Mouse (Mus musculus): Measurements from ENCODE around the gene Wdr11.

Wdr11 gene

GRCm38 (mm10) chr7:129591371-129592131 is at the start of gene Wdr11:
TSS of gene Wdr11 (plus strand) at chr7:129591863.
- peak; percentile 79 for DNase-seq (ENCODE audit: low spot score)

GRCm38 (mm10) chr7:129567541-129567940 is 24.1 kb upstream of the Wdr11 start:
- DNase-seq (ENCODE audit: low spot score): no peak

- no peak for DNase-seq (ENCODE audit: low spot score)
Observed at GRCm38 (mm10) chr7:129568338-129568737, 23.3 kb upstream of the Wdr11 start.

GRCm38 (mm10) chr7:129574471-129574870 is 17.2 kb upstream of the Wdr11 start:
- DNase-seq (ENCODE audit: low spot score): no peak

GRCm38 (mm10) chr7:129575110-129575784 is 16.4 kb upstream of the Wdr11 start:
- peak; percentile 41 for DNase-seq (ENCODE audit: low spot score)

- peak; percentile 18 for DNase-seq (ENCODE audit: low spot score)
Observed at GRCm38 (mm10) chr7:129592132-129592745, 576 bp downstream of the Wdr11 start.

- DNase-seq (ENCODE audit: low spot score): no peak
Observed at GRCm38 (mm10) chr7:129597186-129597585, 5.5 kb downstream of the Wdr11 start.

- DNase-seq (ENCODE audit: low spot score): no peak
Observed at GRCm38 (mm10) chr7:129606291-129606690, 14.6 kb downstream of the Wdr11 start.

GRCm38 (mm10) chr7:129621141-129621540 is 29.5 kb downstream of the Wdr11 start:
- DNase-seq (ENCODE audit: low spot score): no peak

- no peak for DNase-seq (ENCODE audit: low spot score)
Observed at GRCm38 (mm10) chr7:129630351-129630750, 38.7 kb downstream of the Wdr11 start.

GRCm38 (mm10) chr7:129631453-129631852 is 39.8 kb downstream of the Wdr11 start:
- no peak for DNase-seq (ENCODE audit: low spot score)

GRCm38 (mm10) chr7:129635898-129636640 is 44.4 kb downstream of the Wdr11 start:
- DNase-seq (ENCODE audit: low spot score): no peak

- no peak for DNase-seq (ENCODE audit: low spot score)
Observed at GRCm38 (mm10) chr7:129636992-129637391, 45.3 kb downstream of the Wdr11 start.

GRCm38 (mm10) chr7:129637906-129638475 is 46.3 kb downstream of the Wdr11 start:
- DNase-seq (ENCODE audit: low spot score): no peak

GRCm38 (mm10) chr7:129639006-129639405 is 47.3 kb downstream of the Wdr11 start:
- no peak for DNase-seq (ENCODE audit: low spot score)

- no peak for DNase-seq (ENCODE audit: low spot score)
Observed at GRCm38 (mm10) chr7:129639833-129640232, 48.2 kb downstream of the Wdr11 start.

- peak; percentile 25 for DNase-seq (ENCODE audit: low spot score)
Observed at GRCm38 (mm10) chr7:129643290-129643689, 51.6 kb downstream of the Wdr11 start.

GRCm38 (mm10) chr7:129647798-129648197 is 56.1 kb downstream of the Wdr11 start:
- DNase-seq (ENCODE audit: low spot score): no peak

- peak; percentile 97 for DNase-seq (ENCODE audit: low spot score)
Observed at GRCm38 (mm10) chr7:129648938-129649337, 57.3 kb downstream of the Wdr11 start.

- DNase-seq (ENCODE audit: low spot score): no peak
Observed at GRCm38 (mm10) chr7:129650717-129651116, 59.1 kb downstream of the Wdr11 start.

- DNase-seq (ENCODE audit: low spot score): no peak
Observed at GRCm38 (mm10) chr7:129651781-129652180, 60.1 kb downstream of the Wdr11 start.

- DNase-seq (ENCODE audit: low spot score): no peak
Observed at GRCm38 (mm10) chr7:129652901-129653460, 61.3 kb downstream of the Wdr11 start.
